Mouse (Mus musculus): Measurements from ENCODE around the gene Mapk8.
"Not testable (repeated sequence)": the region's sequence is repeated elsewhere in the genome, so short reads cannot be mapped to it uniquely, and the experiment has no call there.

The Mapk8 gene

GRCm38 (mm10) chr14:33447027-33447569 lies at the start of gene Mapk8:
Gene Mapk8, minus strand, starts transcription at chr14:33447158.
- DNase-seq, result peak; percentile 100

GRCm38 (mm10) chr14:33495226-33495625 lies 48.3 kb upstream of the Mapk8 start:
- no peak for DNase-seq

- DNase-seq, result no peak
These were observed 41.0 kb upstream of the Mapk8 start for GRCm38 (mm10) chr14:33487805-33488550.

GRCm38 (mm10) chr14:33481991-33482390 lies 35.0 kb upstream of the Mapk8 start:
- DNase-seq, result no peak

GRCm38 (mm10) chr14:33476094-33476760 lies 29.3 kb upstream of the Mapk8 start:
- DNase-seq, result no peak

GRCm38 (mm10) chr14:33474461-33474860 lies 27.5 kb upstream of the Mapk8 start:
- DNase-seq, result no peak

- DNase-seq, result no peak
These were observed 24.4 kb upstream of the Mapk8 start, which contains the start of gene Frmpd2 for GRCm38 (mm10) chr14:33471331-33471730. Gene Frmpd2, plus strand, starts transcription at chr14:33471696.

GRCm38 (mm10) chr14:33467766-33468165 lies 20.8 kb upstream of the Mapk8 start:
- DNase-seq, result no peak

- no peak for DNase-seq
These were observed 16.7 kb upstream of the Mapk8 start for GRCm38 (mm10) chr14:33463658-33464057.

- no peak for DNase-seq
These were observed 3.4 kb upstream of the Mapk8 start for GRCm38 (mm10) chr14:33450331-33450730.

GRCm38 (mm10) chr14:33449296-33449840 lies 2.4 kb upstream of the Mapk8 start:
- DNase-seq, result no peak

GRCm38 (mm10) chr14:33448276-33448675 lies 1.3 kb upstream of the Mapk8 start:
- no peak for DNase-seq

- DNase-seq, result no peak
These were observed 366 bp downstream of the Mapk8 start for GRCm38 (mm10) chr14:33446561-33447023.

GRCm38 (mm10) chr14:33445962-33446361 lies 996 bp downstream of the Mapk8 start:
- no peak for DNase-seq

- no peak for DNase-seq
These were observed 3.2 kb downstream of the Mapk8 start for GRCm38 (mm10) chr14:33443780-33444179.

- DNase-seq, result not testable (repeated sequence)
These were observed 14.5 kb downstream of the Mapk8 start for GRCm38 (mm10) chr14:33432485-33432884.

- no peak for DNase-seq
These were observed 22.8 kb downstream of the Mapk8 start for GRCm38 (mm10) chr14:33424124-33424523.

GRCm38 (mm10) chr14:33423003-33423402 lies 24.0 kb downstream of the Mapk8 start:
- no peak for DNase-seq

- no peak for DNase-seq
These were observed 28.5 kb downstream of the Mapk8 start for GRCm38 (mm10) chr14:33418311-33418909.

GRCm38 (mm10) chr14:33415746-33416145 lies 31.2 kb downstream of the Mapk8 start:
- DNase-seq, result no peak

- peak; percentile 18 for DNase-seq
These were observed 44.6 kb downstream of the Mapk8 start for GRCm38 (mm10) chr14:33402331-33402730.

- no peak for DNase-seq
These were observed 46.9 kb downstream of the Mapk8 start for GRCm38 (mm10) chr14:33400019-33400418.

Data from thymus, postnatal 25 days (tissue).